Mouse (Mus musculus): ENCODE measurements around the gene Myo16. TPM values are rescaled to one million over a fixed set of nuclear protein-coding genes. Genes with fewer than 3 reads are reported as not detected.

The Myo16 gene
- total and polyA plus RNA-seq, 3 experiments: 1.4 to 3.8 TPM; not detected in 1

DNA sequence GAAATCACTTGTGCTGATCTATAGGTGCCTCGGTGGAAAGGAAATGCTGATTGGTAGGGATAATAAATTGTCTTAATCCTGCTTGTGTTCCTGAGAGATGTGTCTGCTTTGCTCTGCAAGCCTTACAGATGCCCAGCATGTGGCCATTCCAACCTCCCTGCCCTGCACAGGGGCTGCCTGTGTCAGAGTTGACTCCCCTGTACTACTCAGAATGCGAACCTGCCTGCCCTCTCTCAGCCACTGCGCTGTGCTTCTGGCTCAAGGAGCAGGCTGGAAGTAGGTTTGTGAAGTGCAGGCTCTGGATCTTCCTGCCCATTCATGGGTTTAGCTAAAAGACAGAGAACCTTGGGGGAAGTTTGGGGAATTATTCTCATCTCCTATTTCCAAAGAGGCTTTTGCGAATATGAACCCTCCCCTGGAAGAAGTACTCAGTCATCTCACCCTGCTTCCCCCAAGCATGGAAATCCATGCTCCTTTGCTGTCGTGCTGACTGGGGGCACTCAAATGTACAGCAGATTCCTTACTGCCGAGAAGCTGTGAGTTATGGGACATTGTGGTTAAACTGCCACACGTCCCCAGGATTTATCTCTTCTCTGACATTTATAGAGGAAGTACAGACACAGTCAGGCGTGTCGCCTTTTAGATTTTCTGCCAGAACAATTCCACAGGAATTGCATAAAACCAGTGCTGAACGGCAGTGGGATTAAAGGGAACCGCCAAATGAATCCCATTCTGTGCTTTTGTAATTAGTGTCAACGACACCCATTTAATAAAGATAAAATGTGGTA, 452.5 kb downstream of the Myo16 start:
- intact Hi-C loops (cut with DNase I): no loop called here
- Histone ChIP-seq H3K27ac (no peak overlapping the region), H3K79me2 (replicated peaks; ENCODE audit: control insufficient read depth, insufficient read depth, low read length) (no peaks in the 10 kb centered on the region), H3K4me1 (ENCODE audit: control insufficient read depth, insufficient read depth, low read length) (no peaks in the 10 kb centered on the region), H3K27me3 (ENCODE audit: control insufficient read depth, insufficient read depth, low read length) (no peaks in the 10 kb centered on the region), H3K9ac (ENCODE audit: low read depth, low read length) (no peak overlapping the region), H3K36me3 (ENCODE audit: control insufficient read depth, insufficient read depth, low read length) (no peaks in the 10 kb centered on the region), H3K4me3 (no peak overlapping the region)
- no peak for DNase-seq
- TF ChIP-seq POLR2A (IDR thresholded peaks at IDR 0.05; ENCODE audit: insufficient read depth, low read depth, low read length): no peak
- TF ChIP-seq CTCF (IDR thresholded peaks at IDR 0.05): no peak
- TF ChIP-seq EP300 (IDR thresholded peaks at IDR 0.05; ENCODE audit: insufficient read depth, low read depth, low read length): no peak
- WGBS: 40% methylated on average over 12 of the region's 12 CpGs

- TF ChIP-seq POLR2A (IDR thresholded peaks at IDR 0.05; ENCODE audit: insufficient read depth, low read depth, low read length): no peak
- no peak for TF ChIP-seq EP300 (IDR thresholded peaks at IDR 0.05; ENCODE audit: insufficient read depth, low read depth, low read length)
- TF ChIP-seq CTCF (IDR thresholded peaks at IDR 0.05): no peak
- Histone ChIP-seq H3K4me3 (no peak overlapping the region), H3K4me1 (ENCODE audit: control insufficient read depth, insufficient read depth, low read length) (no peaks in the 10 kb centered on the region), H3K27me3 (ENCODE audit: control insufficient read depth, insufficient read depth, low read length) (no peaks in the 10 kb centered on the region), H3K27ac (no peak overlapping the region), H3K79me2 (replicated peaks; ENCODE audit: control insufficient read depth, insufficient read depth, low read length) (no peaks in the 10 kb centered on the region), H3K36me3 (ENCODE audit: control insufficient read depth, insufficient read depth, low read length) (no peaks in the 10 kb centered on the region), H3K9ac (ENCODE audit: low read depth, low read length) (no peak overlapping the region)
- DNase-seq: no peak
- WGBS: 57% methylated on average over 4 of the region's 4 CpGs
- intact Hi-C loops (cut with DNase I): no loop called here
These were observed 453.1 kb downstream of the Myo16 start for GRCm38 (mm10) chr8:10606816-10607209.

GRCm38 (mm10) chr8:10611636-10612035, 457.9 kb downstream of the Myo16 start:
- H3K4me1 ChIP-seq (ENCODE audit: control insufficient read depth, insufficient read depth, low read length): no peaks in the 10 kb centered on the region
- intact Hi-C loops (cut with DNase I): no loop called here
- no peak overlapping the region for H3K9ac ChIP-seq (ENCODE audit: low read depth, low read length)
- no peak overlapping the region for H3K4me3 ChIP-seq
- no peaks in the 10 kb centered on the region for H3K27me3 ChIP-seq (ENCODE audit: control insufficient read depth, insufficient read depth, low read length)
- DNase-seq: no peak
- no peak overlapping the region for H3K27ac ChIP-seq
- H3K79me2 ChIP-seq (replicated peaks; ENCODE audit: control insufficient read depth, insufficient read depth, low read length): no peaks in the 10 kb centered on the region
- 72% methylated on average over 5 of the region's 5 CpGs for WGBS
- no peaks in the 10 kb centered on the region for H3K36me3 ChIP-seq (ENCODE audit: control insufficient read depth, insufficient read depth, low read length)
- TF ChIP-seq POLR2A (IDR thresholded peaks at IDR 0.05; ENCODE audit: insufficient read depth, low read depth, low read length) (no peak), CTCF (IDR thresholded peaks at IDR 0.05) (no peak), EP300 (IDR thresholded peaks at IDR 0.05; ENCODE audit: insufficient read depth, low read depth, low read length) (no peak)

GRCm38 (mm10) chr8:10613371-10613770, 459.7 kb downstream of the Myo16 start:
- no peaks in the 10 kb centered on the region for H3K79me2 ChIP-seq (replicated peaks; ENCODE audit: control insufficient read depth, insufficient read depth, low read length)
- WGBS: 52% methylated on average over 2 of the region's 2 CpGs
- DNase-seq: no peak

GRCm38 (mm10) chr8:10619689-10620088, 466.0 kb downstream of the Myo16 start:
- no peaks in the 10 kb centered on the region for H3K27me3 ChIP-seq (ENCODE audit: control insufficient read depth, insufficient read depth, low read length)
- no peak overlapping the region for H3K9ac ChIP-seq (ENCODE audit: low read depth, low read length)
- H3K36me3 ChIP-seq (ENCODE audit: control insufficient read depth, insufficient read depth, low read length): no peaks in the 10 kb centered on the region
- H3K4me1 ChIP-seq (ENCODE audit: control insufficient read depth, insufficient read depth, low read length): no peaks in the 10 kb centered on the region
- 85% methylated on average over 2 of the region's 2 CpGs for WGBS
- no peaks in the 10 kb centered on the region for H3K79me2 ChIP-seq (replicated peaks; ENCODE audit: control insufficient read depth, insufficient read depth, low read length)
- no peak for TF ChIP-seq POLR2A (IDR thresholded peaks at IDR 0.05; ENCODE audit: insufficient read depth, low read depth, low read length)
- no peak for TF ChIP-seq EP300 (IDR thresholded peaks at IDR 0.05; ENCODE audit: insufficient read depth, low read depth, low read length)
- no peak for TF ChIP-seq CTCF (IDR thresholded peaks at IDR 0.05)
- intact Hi-C loops (cut with DNase I): no loop called here
- no peak overlapping the region for H3K27ac ChIP-seq
- no peak overlapping the region for H3K4me3 ChIP-seq
- no peak for DNase-seq

More at GRCm38 (mm10) chr8:10613371-10613770, 459.7 kb downstream of the Myo16 start:
- H3K4me3 ChIP-seq: no peak overlapping the region
- H3K36me3 ChIP-seq (ENCODE audit: control insufficient read depth, insufficient read depth, low read length): no peaks in the 10 kb centered on the region
- no peak overlapping the region for H3K9ac ChIP-seq (ENCODE audit: low read depth, low read length)
- no peaks in the 10 kb centered on the region for H3K27me3 ChIP-seq (ENCODE audit: control insufficient read depth, insufficient read depth, low read length)
- no peaks in the 10 kb centered on the region for H3K4me1 ChIP-seq (ENCODE audit: control insufficient read depth, insufficient read depth, low read length)
- H3K27ac ChIP-seq: no peak overlapping the region
- intact Hi-C loops (cut with DNase I): no loop called here
- TF ChIP-seq CTCF (IDR thresholded peaks at IDR 0.05) (peak; percentile 58), POLR2A (IDR thresholded peaks at IDR 0.05; ENCODE audit: insufficient read depth, low read depth, low read length) (no peak), EP300 (IDR thresholded peaks at IDR 0.05; ENCODE audit: insufficient read depth, low read depth, low read length) (no peak)

- TF ChIP-seq EP300 (IDR thresholded peaks at IDR 0.05; ENCODE audit: insufficient read depth, low read depth, low read length) (no peak), POLR2A (IDR thresholded peaks at IDR 0.05; ENCODE audit: insufficient read depth, low read depth, low read length) (no peak), CTCF (IDR thresholded peaks at IDR 0.05) (no peak)
- 71% methylated on average over 5 of the region's 5 CpGs for WGBS
- intact Hi-C loops (cut with DNase I): no loop called here
These were observed 471.6 kb downstream of the Myo16 start for GRCm38 (mm10) chr8:10625262-10625661.

More at GRCm38 (mm10) chr8:10625262-10625661, 471.6 kb downstream of the Myo16 start:
- no peaks in the 10 kb centered on the region for H3K27me3 ChIP-seq (ENCODE audit: control insufficient read depth, insufficient read depth, low read length)
- no peak overlapping the region for H3K27ac ChIP-seq
- no peaks in the 10 kb centered on the region for H3K79me2 ChIP-seq (replicated peaks; ENCODE audit: control insufficient read depth, insufficient read depth, low read length)
- H3K36me3 ChIP-seq (ENCODE audit: control insufficient read depth, insufficient read depth, low read length): no peaks in the 10 kb centered on the region
- H3K4me1 ChIP-seq (ENCODE audit: control insufficient read depth, insufficient read depth, low read length): no peaks in the 10 kb centered on the region
- no peak for DNase-seq
- H3K9ac ChIP-seq (ENCODE audit: low read depth, low read length): no peak overlapping the region
- no peak overlapping the region for H3K4me3 ChIP-seq

All from heart, adult 2 months (tissue).